Mouse (Mus musculus) retina, postnatal 1 day (tissue): Measurements from ENCODE around the gene Sh3d19.

ENCODE experiments used
- DNase-seq: peaks from one replicate; pipeline ENCODE4 v3.0.0-alpha.2; 2012

Gene Sh3d19

DNA sequence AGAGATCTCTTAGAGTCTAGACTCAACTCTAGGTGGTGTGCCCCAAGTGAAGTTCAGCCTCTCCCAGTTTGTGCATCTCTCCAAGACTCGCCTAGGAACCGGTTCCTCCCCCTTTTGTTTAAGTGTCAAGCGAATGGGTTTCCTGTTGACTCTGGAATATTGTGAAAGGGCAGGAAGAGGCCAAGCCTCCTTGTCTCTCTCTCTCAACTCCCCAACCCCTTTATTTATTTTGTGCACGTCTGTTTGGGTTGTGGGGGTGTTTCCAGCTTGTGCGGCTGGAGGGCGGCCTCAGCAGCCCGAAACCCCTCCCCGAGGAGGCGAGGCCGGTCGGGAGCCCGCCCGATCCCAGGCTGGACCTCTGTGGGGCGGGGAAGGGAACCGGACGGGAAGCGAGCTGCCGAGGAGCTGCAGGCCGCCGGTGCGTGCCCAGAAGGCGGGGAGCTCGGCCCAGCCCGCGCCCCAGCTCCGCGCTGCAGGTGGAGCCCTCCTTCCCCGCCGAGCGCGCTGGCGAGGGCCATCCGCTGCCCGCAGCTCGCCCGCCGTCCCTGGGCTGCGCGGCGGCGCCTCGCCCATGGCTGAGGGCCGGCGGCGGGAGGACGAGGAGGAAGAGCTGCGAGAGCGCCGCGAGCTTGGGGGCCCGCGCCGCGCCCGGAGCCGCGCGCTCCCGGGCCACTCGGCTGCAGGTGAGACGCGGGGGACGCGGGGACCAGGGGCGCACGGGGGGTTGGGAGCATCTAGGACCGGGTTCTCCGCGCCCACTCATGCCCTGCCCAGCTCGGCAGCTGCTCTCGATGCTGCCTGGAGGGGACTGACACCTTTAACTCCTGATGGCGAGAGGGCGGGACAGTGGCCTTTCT, at the start of gene Sh3d19:
Sh3d19 (plus strand) TSS at position 368 of the 857 bp plus-strand sequence.
- peak; percentile 72 for DNase-seq

DNA sequence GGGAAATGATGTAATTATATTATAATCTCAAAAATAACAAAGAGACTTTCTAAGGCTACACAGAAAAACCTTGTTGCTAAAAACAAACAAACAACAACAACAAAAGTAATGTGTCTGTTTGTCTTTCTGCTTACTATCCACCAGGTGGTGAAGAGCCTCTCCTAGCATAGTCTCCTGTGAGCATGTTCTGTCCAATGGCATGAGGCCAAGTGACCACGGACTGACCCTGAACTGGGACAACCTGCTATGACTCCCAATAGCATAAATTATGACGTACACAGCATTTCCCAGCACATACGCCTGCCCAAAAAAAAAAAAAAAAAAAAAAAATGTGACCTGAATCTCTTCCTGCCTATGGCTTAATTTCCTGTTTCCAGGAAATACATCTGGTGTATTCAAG, 48.6 kb upstream of the Sh3d19 start:
- DNase-seq, result peak; percentile 65

DNA sequence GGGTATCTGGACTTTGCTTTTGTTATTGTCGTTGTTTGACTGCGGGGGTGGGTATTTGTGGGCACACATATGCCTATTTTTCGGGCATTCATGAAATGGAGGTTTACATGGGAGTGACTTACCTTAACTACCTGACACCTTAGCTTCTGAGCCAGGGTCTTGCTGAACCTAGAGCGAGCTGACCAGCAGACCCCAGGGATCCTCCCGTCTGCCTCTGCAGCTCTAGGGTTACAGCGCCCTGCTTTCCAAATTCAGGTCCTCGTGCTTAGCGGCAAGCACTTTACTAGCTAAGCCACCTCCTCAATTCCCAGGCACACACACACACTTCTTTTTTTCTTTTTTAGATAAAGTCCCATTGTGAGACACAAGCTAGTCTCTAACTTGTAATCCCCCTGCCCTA, 47.6 kb upstream of the Sh3d19 start:
- peak; percentile 25 for DNase-seq

DNA sequence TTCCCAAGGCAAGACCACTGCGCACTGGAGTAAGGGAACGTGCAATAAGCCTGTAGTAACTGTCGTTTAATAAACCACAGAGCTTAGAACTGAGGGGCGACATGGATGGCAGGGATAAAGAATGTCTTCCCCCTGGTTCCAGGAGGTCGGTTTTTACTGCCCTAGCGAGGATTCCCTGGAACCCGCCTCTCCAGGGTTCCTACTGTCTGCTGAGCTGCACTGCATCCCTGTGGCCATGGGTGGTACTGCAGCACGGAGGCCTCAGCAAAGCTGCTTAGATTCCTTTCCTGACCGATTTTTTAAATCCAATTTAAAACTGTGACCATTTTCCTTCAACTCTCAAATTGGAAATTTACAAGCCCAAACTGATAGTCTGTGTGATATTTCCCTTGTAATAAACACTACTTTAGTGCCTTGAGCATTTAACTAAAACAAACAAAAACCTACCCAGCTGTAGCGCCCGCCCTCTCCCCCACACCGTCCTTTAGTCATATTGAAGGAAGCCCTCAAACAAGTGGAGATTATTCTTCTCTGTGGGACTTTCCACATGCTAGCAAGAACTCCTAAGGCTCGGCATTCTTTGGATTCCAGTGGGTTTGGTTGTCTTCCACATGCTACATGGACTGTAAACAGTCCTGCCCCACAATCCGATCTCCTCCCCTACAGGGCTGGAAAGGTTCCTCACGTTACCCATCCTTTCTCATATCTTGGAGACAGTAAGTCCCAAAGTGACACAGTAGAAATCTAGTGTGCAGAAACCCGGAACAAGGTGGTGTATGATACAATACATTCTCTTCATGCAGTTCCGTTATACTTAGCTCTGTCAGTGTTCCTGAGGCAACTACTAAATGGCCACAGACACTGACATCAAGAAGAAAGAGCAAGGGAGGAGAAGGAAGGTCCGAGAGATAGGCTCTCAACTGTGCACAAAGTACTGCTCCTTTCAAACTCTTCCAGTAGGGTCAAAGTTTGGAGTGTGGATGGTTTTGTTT, 46.7 kb upstream of the Sh3d19 start:
- DNase-seq, result peak; percentile 84

DNA sequence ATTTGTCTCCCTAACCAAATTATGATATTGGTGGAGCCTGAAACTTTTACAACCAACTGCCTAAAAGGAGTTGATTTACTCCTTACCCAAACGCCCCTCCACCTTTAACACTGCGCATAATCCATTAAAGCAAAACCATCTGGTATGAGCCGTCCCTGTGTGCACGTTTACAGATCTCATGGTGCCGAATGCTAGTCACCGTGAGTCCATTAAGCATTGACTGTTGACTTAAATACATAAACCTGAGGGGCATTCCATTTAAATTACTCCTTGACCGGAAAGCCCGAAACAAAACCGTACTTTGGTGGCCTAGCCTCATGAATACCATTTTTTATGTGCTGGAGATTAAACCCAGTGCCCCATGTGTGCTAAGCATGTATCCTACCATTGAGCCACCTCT, 43.6 kb upstream of the Sh3d19 start:
- DNase-seq, result no peak

DNA sequence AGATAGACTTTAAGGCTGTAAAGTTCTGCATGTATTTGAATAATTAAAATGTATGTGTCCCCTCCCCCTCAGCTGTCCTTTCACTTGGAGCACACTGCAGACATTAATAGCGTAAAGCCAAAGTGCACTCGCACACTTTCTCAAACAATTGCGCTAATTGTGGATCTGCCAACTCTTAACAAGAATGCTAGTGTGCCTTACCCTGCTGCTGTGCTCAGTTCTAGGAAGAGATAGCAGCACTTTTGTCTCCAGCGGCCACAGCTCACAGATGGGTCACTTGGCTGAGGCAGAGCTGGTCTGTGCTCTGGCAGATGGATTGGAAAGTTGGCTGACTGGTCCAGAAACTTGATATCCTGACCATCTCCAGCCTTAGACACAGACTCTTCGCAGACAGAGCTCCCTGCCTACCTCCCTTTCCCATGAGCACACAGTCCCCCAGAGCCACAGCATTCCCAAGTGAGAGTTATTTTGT, 42.7 kb upstream of the Sh3d19 start:
- DNase-seq, result peak; percentile 9

DNA sequence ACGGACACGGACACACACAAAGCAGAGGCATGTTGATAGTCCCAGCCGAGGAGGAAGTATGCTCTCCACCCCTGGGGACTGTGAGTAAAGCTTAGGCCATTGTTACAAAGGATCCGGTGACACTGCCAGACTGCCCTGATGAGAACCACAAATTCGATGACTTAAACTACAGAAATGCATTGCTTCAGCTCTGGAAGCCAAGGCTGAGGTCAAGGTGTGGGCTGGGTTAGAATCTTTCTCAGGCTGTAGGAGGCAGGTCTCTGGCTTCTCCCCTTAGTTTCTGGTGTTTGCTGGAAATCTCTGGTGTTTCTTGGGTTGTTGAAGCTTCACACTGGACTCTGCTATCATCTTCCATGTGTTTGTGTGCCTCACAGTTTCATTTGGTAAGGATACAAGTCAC, 41.2 kb upstream of the Sh3d19 start:
- no peak for DNase-seq

DNA sequence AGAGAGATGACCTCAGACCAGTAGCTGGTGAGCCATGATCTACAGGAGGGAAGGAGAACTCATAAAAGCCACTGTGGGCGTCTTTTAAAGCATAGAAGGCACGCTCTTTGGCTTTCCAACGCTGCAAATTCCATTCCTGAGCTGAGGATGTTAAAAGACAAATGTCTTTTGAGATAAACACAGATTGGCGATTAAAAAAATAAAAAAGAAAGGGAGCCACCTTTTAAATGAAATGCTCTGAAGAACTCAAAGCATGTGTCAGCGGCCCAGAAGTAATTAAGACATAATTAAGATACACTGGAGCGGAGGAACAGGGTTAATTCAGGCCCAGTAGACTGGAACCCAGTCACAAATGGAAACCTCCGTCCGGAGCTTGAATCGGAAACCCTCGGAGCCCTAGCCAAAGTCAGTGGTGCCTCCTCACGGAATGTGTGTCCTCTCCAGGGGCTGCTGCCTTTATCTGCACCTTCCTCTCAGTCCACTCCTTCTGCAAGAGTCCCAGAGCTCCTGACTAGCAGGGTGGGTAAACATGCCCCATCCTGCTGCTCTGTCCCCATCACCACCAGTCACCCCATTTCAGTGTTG, 40.1 kb upstream of the Sh3d19 start:
- DNase-seq, result peak; percentile 15

DNA sequence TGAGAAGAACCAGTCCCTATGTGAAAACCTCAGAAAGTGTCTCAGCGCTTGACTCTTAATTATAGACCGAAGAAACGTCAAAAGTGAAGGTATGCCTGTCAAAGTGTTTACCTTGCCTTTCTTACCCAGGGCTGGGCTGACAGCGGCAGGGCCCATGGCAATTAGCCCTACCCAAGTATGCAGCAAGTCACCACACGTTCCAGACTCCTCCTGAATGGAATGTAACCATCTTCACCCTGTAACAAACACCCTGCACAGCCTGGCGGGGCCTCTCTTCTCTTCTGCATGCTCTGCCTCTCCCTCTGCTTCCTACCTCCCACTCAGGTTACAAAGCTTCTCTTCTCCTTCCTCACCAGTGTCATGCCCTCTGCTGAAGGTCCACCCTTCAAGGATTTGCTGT, 39.0 kb upstream of the Sh3d19 start:
- no peak for DNase-seq

DNA sequence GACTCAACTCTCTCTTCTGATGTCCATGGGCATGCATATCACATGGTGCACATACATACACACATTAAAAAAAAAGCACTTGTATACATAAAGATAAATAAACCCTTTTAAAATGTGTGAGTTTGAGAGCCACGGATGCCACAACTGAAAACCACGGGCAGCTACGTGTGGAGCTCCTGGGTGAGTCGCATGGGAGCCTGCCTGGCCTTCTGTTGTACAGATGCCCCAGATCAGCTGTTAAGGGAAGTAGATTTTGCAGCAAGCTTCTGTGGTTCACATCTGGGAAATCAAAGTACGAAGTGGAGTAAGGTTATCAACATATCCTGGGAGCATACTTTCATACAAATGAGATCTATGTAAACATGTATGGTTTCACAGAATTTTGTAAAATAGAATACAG, 37.3 kb upstream of the Sh3d19 start:
- DNase-seq, result no peak

DNA sequence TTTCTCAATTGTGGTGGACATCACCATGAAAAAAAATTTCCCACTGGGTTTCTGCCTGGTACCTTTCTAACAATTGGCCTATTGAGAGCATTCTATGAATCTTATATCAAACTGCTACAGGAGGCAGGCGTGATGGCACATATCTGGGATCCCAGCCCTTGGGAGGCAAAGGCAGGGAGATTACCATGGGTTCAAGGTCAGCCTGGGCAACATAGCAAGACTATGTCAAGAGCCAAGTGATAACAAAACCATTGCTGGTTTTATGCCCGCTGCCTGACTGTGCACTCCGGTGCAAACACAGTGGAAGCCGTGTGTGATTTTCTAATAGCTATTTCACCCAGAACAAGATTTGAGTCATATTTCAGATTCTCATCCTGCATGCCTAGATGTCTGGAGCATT, 20.0 kb upstream of the Sh3d19 start:
- DNase-seq, result no peak

DNA sequence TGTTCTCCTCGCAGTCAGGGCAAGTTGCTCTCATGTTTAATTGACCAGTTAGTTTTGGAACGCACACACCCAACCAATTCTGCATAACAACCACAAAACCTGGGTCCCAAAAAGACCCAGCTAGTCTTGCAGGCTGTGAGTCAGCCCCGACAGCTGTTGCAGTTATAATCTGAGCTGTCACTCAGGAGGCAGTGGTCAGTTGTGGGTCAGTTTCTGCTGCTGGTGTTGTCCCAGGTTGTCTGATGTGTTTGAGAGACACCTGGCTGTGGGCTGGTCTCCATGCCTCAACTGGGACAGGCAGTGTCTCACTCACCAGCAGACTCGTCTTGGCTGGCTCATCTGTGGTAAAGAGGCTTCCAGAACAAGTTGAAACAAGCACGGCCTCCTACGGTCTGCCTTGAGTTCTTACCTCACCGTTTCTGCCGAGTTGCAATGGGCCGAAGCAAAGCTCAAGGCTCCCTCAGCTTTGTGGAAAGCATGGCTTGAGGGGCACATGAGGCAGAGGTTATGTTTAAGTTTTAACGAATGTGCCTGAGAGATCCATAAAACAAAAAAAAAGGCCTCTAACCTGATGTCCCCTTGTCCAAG, 18.1 kb upstream of the Sh3d19 start:
- no peak for DNase-seq

DNA sequence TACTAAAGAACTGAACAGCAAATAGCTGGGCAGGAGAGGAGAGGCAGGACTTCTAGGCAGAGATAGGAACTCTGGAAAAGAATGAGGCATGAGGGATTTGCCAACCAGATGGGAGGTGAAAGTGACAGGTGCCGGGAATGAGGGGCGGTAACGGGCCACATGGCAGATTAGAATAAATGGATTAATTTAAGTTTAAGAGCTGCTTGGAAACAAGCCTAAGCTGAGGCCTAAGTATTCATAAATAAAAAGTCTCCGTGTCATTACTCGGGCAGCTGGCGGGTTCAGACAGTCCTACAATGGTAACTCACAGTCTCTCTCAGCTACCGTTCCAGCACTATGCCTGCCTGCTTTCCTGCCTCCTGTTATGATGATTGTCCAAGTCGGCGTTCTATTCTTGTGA, 15.6 kb upstream of the Sh3d19 start:
- peak; percentile 74 for DNase-seq

DNA sequence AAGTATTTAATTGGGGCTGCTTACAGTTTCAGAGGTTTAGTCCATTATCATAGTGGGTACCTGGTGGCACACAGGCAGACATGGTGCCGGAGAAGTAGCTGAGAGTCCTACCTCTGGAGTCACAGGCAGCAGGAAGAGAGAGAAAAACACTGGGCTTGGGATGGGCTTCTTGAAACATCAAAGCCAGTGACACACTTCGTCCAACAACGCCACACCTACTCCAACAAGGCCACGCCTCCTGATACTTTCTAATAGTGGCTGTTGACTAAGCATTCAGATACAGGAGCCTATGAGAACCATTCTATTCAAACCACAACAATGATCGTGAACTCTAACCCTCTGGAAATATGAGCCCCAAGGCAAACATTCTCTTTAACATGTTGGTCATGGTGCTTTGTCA, 15.2 kb upstream of the Sh3d19 start:
- no peak for DNase-seq

DNA sequence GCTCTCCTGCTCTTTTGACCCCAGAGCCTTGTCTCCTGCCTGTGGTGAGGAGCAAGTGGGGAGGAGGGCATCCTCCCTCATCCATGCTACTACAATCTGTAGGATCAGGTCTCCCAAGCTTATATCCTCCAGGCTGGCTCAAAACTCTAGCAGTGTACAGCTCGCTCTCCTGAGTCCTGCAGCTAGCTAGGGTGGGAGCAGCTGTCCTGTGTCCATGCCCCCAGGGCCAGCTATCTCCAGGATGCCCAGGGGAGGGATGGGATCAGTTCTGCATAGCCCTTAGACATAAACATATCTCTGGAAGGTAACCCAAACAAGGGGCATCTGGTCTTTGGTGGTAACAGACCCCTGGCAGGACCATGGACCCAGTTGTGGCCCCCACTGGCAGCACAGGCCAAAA, 11.2 kb upstream of the Sh3d19 start:
- DNase-seq, result no peak

DNA sequence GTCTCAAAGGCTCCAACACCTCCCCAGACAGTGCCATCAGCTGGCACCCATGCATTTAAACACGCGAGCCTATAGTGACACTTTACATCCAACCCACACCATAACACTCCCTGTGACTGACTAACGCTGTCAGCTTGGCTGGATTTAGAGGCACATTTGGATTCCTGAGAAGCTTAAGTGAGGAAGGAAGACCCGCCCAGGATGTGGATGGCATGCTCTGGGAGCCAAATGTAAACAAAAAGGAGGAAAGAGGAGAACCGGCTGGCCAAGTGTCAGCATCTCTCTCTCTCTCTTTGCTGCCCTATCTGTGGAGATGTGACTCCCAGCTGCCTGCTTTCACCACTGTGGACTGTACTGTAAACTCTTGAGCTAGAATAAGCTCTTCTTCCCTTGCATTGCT, 9.8 kb upstream of the Sh3d19 start:
- no peak for DNase-seq

DNA sequence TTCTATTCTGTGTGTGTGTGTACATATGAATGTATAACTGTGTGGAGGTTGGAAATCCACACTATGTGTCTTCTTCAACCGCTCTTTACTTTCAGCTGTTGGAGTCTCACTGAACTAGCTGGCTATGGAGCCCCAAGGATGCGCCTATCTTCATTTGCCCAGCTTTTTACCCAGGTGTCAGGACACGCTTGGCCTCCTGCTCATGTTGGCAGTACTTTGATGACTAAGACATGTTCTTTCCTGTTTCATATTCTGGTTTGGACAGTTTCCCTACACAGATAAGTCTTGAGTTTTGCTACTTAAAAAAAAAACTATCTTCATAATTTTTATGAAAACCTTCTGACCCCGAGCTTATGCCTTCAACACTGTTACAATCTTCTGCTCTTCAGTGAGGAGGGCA, 5.4 kb upstream of the Sh3d19 start:
- no peak for DNase-seq

DNA sequence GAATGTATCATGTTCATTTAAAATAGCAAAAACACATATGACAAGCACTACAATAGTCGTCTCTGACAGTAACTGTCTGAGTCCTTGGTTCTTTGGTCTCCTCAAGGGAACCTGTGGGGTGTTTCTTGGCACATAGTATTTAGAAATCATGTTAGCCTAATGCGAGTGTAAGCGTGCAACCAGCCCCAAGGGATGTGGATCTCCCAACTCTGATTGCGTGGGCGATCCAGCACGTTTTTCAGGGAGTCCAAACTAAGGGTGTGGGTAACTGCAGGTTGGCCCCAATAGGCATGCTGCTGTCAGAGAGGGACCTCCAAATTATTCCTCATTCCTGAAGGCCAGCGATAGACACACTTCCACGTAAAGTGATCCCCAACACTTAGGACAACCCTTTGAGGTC, 1.9 kb upstream of the Sh3d19 start:
- DNase-seq, result no peak

DNA sequence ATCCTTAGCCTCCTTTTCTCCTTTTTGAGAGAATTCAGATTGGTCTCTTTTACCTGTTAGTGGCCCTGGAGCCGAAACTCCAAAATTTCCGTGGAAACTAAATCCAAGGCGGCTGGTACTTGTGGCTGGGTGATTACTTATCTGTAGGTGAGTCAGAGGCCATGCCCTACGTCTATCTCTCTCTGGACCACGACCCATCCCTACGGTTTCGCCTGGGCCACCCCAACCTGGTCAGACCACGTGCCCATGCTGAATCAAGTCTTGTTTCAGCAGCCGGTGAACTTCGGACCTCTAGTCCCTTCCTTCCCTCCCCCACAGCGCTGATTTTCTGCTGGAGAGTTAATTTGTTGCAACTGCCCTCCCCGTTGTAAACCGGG, 678 bp downstream of the Sh3d19 start:
- DNase-seq, result peak; percentile 30

DNA sequence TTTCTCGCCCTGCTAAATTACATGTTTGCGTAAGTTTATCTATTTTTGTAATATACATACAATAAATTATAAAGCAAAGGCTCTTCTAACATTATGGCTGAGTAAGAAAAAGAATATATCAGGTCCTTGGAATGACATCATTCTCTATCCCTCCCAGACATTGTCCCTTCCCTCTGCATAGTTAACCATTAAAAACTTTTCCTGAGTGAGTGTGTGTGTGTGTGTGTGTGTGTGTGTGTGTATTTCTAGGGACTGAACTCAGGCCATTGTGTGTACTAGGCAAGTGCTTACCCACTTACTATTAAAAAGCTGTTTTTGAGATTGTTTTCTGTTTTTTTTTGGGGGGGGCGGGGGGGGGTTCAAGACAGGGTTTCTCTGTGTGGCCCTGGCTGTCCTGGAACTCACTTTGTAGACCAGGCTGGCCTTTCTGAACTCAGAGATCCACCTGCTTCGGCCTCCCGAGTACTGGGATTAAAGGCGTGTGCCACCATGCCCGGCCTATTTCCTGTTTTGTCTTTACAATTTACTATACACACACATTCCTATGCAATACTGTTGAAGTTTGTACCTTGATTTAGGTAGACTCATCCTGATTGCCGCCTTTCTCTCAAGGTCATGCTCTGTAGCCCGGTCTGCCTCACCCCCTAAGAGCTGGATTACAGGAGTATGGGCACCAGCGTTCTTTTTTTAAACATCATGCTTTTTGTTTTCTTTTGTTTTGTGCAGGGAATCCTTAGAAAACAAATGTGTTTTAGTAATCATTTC, 2.6 kb downstream of the Sh3d19 start:
- no peak for DNase-seq

DNA sequence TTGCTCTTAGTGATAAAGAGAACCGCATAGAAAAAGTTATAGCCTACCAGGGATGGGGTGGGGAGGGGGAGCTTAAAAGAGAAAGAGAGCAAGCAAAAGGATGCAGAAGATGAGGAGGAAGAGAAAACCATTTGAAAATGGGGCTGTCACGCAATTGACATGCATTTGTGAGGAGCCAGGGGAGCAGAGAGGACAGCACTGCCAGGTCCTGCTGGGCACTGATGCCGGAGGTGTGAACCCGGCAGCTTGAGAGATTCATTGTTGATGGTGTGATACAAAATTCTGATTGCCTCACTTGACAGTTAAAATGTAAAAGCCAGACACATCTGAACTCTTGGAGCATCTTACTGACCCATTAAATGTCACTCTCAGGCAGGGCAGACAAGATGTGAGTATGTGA, 3.5 kb downstream of the Sh3d19 start:
- DNase-seq, result no peak

DNA sequence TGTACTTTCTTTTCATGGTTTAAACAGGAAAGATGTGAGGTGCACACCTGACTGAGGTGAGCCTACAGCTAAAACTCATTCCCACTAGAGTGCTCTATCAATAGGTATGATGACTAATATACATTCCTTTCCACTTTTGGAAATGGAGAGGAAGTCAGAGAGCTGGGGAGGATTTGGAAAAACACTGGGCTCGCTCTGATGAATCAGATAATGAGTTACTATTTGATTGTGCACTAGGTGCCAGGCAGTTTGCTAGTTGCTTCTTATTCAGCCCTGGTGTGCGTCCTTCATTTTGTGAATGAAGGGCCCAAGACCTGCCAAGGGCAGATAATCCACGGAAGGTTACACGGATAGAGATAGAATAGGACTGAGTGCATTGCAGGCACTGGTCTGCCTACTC, 9.1 kb downstream of the Sh3d19 start:
- no peak for DNase-seq
